Mouse (Mus musculus) gastrocnemius, postnatal 25 days (tissue): ENCODE measurements around the gene Vps13d. TPM values are rescaled to one million over a fixed set of nuclear protein-coding genes. Genes with fewer than 3 reads are reported as not detected.
"Not testable (repeated sequence)": the region's sequence is repeated elsewhere in the genome, so short reads cannot be mapped to it uniquely, and the experiment has no call there.

Experiments used
- DNase-seq: peaks from one replicate; pipeline ENCODE4 v3.0.0; 2022
- total RNA-seq, 2 experiments: library from RNA; stranded (reverse); gene quantifications; 1 replicate in 1 of 2; 2 replicates in 1 of 2; pipeline ENCODE4 v1.2.3; 2021

Gene Vps13d
- total RNA-seq, 2 experiments from 2014 or later: 26.7 to 32.8 TPM

GRCm38 (mm10) chr4:145211076-145211475 is 16.3 kb upstream of the Vps13d start:
- no peak for DNase-seq

- DNase-seq: no peak
Measured at GRCm38 (mm10) chr4:145210564-145210963, 15.8 kb upstream of the Vps13d start.

GRCm38 (mm10) chr4:145209690-145210088 is 14.9 kb upstream of the Vps13d start:
- no peak for DNase-seq

- DNase-seq: no peak
Measured at GRCm38 (mm10) chr4:145209076-145209689, 14.4 kb upstream of the Vps13d start.

- no peak for DNase-seq
Measured at GRCm38 (mm10) chr4:145207718-145208371, 13.0 kb upstream of the Vps13d start.

GRCm38 (mm10) chr4:145204779-145205178 is 10.0 kb upstream of the Vps13d start:
- no peak for DNase-seq

- no peak for DNase-seq
Measured at GRCm38 (mm10) chr4:145203305-145203704, 8.5 kb upstream of the Vps13d start.

GRCm38 (mm10) chr4:145201424-145201823 is 6.6 kb upstream of the Vps13d start:
- DNase-seq: no peak

GRCm38 (mm10) chr4:145199982-145200699 is 5.3 kb upstream of the Vps13d start:
- no peak for DNase-seq

GRCm38 (mm10) chr4:145196586-145196985 is 1.8 kb upstream of the Vps13d start:
- no peak for DNase-seq

- no peak for DNase-seq
Measured at GRCm38 (mm10) chr4:145195172-145195571, 367 bp upstream of the Vps13d start.

GRCm38 (mm10) chr4:145193991-145194511 is 754 bp downstream of the Vps13d start:
- DNase-seq: peak; percentile 88

GRCm38 (mm10) chr4:145193406-145193805 is 1.4 kb downstream of the Vps13d start:
- DNase-seq: no peak

GRCm38 (mm10) chr4:145192686-145193085 is 2.1 kb downstream of the Vps13d start:
- peak; percentile 48 for DNase-seq

GRCm38 (mm10) chr4:145188561-145188960 is 6.2 kb downstream of the Vps13d start:
- no peak for DNase-seq

- no peak for DNase-seq
Measured at GRCm38 (mm10) chr4:145187619-145188018, 7.2 kb downstream of the Vps13d start.

- DNase-seq: no peak
Measured at GRCm38 (mm10) chr4:145178918-145179549, 15.8 kb downstream of the Vps13d start.

- DNase-seq: not testable (repeated sequence)
Measured at GRCm38 (mm10) chr4:145165542-145165941, 29.3 kb downstream of the Vps13d start.

- DNase-seq: no peak
Measured at GRCm38 (mm10) chr4:145164111-145164510, 30.7 kb downstream of the Vps13d start.

- no peak for DNase-seq
Measured at GRCm38 (mm10) chr4:145161243-145161642, 33.6 kb downstream of the Vps13d start.

- peak; percentile 27 for DNase-seq
Measured at GRCm38 (mm10) chr4:145155956-145156355, 38.8 kb downstream of the Vps13d start.

GRCm38 (mm10) chr4:145151103-145151486 is 43.7 kb downstream of the Vps13d start:
- no peak for DNase-seq
